Mouse (Mus musculus): ENCODE results near the gene Wbp1.

The Wbp1 gene

DNA sequence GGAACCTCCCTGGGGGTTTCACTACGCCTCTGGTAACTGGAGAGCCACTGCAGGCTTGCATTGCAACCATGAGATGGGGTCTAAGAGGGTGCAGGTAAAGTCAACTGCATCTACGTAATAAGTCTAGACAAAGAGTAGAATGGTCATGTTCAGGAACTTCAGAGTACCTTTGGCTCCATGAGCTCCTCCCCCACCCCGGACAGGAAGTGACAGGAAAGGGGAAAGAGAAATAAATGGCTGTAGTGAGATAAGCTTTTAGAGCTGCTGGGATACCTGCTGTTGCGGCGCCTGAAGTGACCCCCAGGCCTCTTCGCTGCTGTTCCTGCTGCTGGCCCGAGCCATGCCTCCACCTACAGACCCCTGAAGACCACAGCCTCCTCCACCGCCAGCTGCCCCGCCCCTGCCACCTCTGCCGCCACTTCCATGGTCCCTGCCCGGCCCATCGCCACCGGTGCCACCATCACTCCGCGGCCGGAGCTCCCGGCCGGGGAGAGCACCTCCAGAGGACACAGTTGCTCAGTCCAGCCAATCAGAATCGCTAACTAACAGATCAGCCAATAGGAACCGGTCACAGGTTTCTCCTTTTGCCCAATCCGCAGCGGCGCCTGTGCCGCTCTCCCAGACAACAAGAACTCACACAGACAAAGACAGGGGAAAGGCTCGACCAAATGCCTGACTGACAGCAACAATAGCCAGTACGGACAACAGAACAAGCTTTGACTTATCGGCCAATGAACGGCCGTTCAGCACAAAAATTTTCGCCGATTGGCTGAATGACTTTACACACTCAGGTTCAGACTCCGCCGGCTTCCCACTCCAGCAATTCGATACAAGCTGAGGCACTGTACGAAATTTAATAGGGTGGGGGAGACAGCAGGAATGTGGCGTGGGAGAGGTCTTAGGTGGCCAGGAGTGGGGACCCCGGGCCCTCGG is at the start of gene Wbp1:
Gene Wbp1, minus strand, starts transcription at position 630 of the 933 bp plus-strand sequence.
- DNase-seq, result peak; percentile 98

DNA sequence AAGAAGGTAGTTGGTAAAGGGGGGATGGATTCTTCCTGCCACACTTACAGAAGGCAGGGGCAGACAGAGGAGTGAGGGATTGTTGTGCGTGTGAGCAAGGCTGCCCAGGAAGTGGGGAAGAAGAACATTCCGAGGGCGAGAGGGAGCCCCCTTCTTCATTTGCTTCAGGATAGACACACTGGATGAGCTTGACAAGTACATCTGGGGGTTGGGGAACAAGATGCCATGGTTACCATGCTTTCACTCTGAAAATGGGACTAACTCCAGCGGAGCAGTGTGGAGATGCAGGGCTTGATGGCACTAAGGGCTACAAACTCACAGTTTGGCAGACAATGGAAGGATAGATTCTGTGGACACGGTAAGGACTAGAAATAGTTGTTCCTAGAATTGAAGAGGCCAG is 49.7 kb upstream of the Wbp1 start:
- DNase-seq, result no peak

DNA sequence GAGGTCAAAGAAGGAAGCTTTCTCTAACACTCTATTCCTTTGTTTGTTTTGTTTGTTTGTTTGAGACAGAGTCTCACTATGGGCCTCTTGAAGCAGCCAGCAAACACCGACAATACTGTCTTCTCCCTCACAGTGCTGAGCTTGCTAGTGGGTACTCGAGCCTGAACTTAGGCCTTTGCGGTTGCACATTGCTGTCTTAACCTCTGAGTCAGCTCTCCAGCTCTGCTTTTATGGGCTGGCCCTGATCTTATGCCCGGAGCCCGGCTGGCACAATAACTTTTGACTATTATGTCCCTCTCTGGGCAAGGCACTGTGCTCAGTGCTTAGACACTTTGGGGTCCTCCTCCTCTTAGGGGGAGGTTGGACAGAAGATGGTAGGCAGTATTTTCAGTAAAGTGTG is 48.5 kb upstream of the Wbp1 start:
- peak; percentile 35 to 46 for DNase-seq

DNA sequence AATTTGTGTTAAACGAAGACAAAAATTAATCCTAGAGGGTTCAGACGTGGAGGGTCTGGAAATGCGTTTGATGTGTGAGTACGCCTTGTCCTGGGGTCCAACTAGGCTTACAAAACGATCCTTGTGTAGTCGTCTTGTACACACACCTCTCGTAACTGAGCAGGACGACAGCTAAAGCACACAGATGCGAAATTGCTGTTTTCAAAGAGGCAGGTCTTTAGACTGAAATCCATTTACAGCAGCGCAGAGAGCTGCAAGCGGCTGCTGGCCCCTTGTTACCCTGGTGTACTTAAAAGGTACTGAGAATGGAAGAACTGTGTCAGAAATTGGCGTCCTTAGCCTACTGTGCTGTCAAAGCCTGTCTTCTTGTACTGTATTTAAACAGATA is 44.9 kb upstream of the Wbp1 start:
- no peak for DNase-seq

DNA sequence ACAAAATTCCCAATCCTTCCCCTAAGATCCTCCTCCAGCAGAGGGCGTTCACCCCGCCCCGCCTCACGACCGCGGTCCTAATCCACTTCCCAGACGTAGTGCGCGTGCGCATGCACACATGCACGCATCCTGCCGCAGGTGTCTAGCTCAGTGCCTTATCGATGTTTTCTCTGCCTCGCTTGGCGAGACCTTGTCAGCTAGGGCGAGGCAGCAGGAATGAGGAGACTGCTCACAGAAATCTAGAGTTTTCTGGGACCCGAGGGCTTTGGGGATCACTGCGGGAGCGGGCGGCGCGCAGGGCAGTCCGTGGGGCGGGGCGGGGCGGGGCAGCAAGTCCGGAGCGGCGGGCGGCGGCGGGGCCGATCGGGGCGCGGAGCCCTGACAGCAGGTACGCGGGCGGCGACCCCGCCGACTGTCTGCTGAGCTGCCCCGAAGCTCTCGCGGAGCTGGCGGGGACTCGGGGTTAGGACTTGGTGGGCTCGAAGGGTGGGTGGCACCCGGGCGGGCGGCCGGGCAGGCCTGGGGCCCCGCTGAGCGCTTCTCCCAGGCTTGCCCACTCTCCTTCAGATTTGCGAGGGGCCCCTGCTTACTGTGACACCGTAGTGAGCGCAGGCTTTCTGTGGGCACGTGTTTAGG is 44.4 kb upstream of the Wbp1 start, which contains the start of gene Dctn1:
Gene Dctn1, plus strand, starts transcription at position 314 of the 636 bp plus-strand sequence.
- peak; percentile 93 to 95 for DNase-seq

DNA sequence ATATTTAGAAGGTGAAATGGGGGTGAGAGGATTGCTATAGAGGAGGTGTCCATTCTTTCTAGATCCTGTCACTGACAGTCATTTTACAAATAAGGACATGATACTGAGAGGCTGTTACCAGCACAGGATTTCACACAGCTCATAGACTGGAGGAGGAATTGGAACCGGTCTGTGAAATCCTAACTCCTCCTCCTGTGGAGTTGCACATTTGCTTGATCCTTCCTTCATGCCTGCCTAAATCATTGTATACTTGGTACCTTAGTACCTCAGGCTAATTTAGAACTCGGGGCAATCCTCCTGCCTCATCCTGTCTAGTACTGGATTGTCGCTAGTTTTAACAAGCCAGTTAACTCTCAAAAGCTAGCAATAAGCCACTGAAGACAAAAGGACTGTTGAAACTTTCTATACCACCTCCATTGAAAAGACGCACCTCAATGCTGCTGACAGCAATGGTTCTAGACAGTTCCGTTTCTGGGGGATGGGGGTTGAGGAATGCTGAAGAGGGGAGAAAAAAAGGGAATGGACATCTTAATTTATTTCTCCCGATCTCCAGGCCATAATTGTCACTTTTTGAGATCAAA is 43.8 kb upstream of the Wbp1 start:
- no peak for DNase-seq

DNA sequence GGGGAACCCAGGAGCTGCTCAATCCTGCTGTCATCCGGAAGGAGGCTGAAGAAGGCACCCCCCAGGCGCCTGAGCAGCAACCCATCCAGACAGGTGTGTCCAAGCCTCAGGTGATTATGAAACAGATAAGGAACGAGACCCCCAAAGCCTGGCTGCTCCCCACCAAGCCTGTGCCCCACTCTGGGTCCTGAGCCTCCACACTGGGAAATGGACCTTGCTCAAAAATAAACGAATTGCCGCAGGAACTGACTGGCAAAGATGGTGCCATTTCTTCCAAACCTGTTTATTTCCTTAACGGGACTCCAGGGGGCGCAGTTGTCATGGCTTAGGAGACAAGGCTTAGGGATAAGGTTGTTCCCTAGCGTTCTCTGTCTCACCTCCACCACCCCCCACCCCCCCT is 41.3 kb upstream of the Wbp1 start:
- peak; percentile 63 to 70 for DNase-seq

DNA sequence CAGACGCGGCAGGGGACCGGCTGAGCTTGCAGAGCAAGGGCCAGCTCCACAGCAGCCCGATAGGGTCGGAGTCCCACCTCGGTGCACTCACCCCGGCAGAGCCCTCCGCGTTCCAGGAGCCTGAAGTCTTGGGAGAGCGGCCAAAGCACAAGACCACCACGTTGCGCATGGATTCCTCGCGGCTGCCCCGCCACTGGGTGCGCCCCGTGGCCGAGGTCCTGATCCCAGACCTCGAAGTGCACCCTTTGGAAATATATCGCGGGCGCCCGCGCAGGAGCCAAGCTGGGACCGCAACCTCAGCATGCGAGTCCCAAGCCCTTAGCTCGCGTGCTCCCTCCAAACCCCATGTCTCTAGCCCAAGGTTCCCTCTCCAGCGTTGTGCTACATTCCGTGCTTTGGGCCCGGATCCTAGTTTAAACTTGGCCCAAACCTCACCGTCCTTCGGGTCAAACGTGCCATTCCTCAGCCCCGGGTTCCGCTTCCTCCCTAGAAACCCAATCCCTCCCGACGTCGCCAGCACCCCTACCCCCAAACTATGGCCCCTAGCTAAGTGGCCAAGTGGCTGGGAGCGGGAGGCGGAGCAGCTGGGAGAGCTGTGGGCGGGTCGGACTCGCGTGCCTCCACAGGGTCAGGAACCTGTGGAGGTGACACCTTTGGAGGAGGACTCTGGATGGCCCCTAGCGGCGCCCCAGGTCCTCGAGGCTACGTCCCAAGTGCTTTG is 40.7 kb upstream of the Wbp1 start:
- peak; percentile 67 to 68 for DNase-seq

DNA sequence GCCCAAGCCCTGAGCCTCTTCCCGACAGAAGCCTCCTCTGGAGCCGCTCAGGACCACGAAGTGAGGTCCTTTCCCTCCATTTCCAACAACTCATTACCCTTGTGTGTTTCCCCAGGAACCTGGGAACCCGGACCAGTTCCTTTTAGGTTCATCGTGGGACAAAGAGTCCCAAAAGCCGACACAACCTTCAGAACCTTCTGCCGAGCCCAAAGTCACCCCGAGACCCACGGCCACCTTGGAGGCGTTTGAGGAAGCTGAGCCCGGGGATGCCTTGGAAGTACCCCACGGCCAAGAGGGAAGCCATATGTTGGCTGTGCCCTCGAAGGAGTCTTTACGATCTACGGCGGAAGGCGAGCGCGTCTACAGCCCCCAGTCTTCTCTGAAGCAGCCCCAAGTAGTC is 40.1 kb upstream of the Wbp1 start:
- no peak for DNase-seq

DNA sequence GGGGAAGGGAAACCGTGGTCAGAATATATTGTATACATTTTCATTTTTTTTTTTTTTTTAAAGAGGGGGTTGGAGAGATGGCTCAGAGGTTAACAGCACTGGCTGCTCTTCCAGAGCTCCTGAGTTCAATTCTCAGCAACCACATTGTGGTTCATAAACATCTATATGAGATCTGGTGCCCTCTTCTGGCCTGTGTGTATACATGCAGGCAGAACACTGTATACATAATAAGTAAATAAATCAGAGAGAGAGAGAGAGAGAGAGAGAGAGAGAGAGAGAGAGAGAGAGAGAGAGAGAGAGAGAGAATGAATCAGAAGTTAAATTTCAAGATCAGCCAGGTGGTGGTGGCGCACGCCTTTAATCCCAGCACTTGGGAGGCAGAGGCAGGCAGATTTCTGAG is 38.1 kb upstream of the Wbp1 start:
- peak in 1 of 2 experiments; percentile 45 for DNase-seq

DNA sequence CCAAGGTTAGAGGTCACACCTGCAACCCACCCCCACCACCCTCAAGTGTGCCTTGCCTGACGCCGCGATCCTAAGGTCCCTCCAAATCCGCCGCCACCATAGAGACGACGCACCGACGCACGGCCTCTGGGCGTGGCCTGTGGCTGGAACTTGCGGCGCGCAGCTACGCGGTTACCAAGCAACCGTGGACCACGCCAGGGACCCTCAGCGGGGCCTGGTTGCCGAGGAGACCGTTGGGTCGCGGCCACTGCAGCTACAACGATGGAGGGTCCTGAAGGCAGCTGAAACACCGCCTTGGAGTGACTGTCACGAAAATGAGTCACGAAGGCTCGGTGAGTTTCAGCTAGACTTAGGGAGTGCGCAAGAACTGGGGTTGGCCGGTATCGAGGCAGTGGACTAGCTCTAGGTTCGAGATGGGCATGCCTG is 34.9 kb upstream of the Wbp1 start, which contains the start of the genes Wdr54 and 1700003E16Rik:
Gene Wdr54, minus strand, starts transcription at position 139 of the 426 bp plus-strand sequence.
Gene 1700003E16Rik, plus strand, starts transcription at position 146 of the 426 bp plus-strand sequence.
- DNase-seq, result peak; percentile 52 to 71

DNA sequence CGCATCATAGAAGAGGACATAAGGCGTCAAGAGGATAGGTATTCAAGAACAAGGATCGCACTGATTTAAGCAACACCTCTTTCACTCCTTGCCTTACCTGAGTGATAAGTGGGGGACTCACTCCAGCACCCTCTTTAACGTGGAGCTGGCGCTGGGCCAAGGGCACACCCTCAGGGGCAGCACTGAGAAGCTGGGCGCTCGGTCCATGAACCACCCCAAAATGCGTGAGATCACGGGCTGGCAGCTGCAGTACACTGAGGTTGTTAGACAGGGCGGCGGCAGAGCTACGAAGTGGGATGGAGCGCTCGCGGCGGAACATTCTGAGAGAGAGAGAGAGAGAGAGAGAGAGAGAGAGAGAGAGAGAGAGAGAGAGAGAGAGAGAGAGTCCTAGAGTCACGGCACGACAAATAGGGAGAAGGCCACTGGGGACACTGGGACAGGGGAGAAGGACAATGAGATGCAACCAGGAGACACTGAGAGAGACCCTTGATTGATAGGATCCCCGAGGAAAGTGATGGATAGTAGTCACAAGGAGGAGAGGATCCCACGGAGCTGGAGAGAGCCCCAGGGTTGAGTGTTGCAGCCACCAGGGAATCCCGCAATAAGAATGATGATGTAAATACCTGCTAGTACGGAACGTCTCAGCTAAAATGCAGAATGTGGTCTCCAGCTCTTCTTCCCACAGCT is 34.3 kb upstream of the Wbp1 start:
- DNase-seq, result no peak

DNA sequence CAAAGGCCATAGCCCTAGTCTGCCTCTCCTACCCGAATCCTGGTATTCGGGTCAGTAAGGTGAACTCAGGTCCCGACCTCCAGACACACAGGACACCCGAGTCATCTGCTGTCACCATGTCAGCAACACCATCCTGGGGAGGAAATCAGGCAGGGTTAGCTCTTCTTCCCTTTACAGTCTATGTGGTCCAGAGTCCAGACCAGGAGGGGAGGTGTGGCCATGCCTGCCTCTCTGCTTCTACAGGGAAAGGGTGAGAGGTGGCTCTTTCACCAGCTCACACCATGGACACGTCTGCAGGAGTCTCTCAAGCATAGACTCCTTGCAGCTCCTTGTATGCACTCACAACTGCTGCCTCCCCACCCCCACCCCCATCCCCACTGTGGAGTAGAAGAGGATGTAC is 32.1 kb upstream of the Wbp1 start:
- no peak for DNase-seq

DNA sequence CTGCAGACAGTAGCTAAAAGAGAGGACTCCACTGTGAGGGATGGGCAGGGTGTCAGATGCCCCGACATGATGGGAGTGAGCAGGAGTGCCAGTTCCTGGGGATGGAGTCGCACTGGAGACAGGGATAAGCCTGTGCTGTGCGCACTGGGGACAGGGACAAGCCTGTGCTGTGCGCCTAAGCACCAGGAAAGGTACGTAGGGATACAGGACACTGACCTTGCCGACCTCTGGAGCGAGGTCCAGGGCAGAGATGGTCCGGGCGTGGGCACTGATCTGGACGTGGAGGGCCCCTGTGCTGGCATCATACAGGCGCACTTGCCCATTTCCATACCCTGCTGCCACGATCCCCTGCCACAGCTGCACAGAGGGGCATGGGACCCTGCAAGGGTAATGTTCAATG is 31.7 kb upstream of the Wbp1 start:
- no peak for DNase-seq

DNA sequence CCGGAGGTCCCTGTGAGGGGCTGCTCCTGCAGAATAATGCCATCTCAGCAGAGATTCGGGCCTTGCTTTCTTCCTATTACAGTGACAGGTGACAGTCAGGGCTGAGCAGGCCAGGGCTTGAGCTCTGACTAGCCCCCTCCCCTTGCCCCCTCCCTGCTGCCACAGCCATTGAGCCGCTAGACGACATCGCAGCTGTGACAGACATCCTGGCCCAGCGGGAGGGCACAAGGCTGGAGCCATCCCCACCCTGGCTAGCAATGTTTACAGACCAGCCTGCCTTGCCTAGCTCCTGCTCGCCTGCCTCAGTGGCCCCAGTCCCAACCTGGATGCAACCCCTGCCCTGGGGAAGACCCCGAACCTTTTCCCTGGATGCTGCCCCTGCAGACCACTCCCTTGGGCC is 30.4 kb upstream of the Wbp1 start:
- no peak for DNase-seq

DNA sequence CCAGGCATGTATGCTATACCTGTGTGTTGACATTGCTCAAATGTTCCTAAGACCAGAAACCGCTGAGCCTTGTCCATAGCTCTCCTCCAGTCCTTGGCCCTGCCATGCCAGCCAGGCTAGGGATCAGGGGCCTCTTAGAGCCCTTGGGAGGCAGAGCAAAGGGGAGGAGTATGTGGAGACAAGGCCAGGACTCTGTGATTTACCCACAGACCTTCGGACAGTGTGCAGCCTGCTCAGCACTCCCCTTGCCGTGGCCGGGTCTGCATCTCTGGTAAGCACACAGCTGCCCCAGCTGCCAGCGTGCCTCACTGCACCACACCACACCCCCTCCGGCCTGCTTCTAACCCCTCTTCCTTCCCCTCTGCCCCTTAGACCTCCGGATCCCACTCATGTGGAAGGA is 25.9 kb upstream of the Wbp1 start:
- DNase-seq, result no peak

DNA sequence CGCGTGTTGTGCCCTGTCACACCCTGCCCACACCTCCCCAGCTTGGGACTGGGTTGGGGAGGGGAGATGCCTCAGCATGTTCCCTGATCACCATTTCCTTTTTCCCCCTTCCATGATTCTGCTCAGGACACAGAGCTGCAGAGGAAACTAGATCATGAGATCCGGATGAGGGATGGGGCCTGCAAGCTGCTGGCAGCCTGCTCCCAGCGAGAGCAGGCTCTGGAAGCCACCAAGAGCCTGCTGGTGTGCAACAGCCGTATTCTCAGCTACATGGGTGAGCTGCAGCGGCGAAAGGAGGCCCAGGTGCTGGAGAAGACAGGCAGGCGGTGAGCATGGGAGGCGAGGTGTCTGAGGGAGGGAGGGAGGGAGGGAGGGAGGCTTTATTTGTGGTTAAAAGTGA is 24.4 kb upstream of the Wbp1 start:
- no peak for DNase-seq

DNA sequence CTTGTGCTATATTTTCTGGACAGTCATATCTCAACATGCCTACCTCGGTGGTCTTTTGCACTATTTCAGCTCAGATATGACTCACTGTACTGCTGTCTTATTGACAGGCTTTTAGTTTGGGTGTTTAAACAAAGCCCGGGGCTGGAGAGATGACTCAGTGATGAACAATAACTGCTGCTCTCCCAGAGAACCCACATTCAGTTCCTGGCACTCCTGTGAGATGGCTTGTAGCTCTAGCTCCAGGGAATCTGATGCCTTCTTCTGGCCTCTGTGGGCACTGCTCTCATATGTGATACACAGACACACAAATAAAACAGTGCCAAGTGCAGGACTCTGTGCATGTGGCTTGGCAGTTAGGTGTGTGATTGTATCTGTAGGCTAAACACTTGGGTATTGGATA is 23.9 kb upstream of the Wbp1 start:
- DNase-seq, result no peak

DNA sequence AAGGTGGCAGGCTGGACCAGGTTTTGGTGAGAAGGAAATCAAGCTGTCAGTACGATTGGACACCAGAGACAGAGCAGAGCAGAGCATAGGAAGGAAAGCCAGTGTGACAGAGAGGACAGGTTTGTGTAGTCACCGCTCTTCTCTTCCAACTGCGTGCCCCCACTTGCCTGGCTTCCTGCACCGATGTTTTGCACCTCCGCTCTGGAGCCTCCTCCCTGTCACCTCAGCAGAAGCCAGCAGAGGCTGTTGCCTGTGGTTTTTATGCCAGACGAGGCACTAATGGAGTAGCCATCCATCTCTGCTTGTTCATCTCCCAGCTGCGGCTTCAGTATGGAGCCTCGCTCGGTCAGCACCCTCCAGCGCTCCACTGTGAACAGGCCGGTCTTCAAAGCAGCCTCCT is 21.5 kb upstream of the Wbp1 start:
- no peak for DNase-seq

DNA sequence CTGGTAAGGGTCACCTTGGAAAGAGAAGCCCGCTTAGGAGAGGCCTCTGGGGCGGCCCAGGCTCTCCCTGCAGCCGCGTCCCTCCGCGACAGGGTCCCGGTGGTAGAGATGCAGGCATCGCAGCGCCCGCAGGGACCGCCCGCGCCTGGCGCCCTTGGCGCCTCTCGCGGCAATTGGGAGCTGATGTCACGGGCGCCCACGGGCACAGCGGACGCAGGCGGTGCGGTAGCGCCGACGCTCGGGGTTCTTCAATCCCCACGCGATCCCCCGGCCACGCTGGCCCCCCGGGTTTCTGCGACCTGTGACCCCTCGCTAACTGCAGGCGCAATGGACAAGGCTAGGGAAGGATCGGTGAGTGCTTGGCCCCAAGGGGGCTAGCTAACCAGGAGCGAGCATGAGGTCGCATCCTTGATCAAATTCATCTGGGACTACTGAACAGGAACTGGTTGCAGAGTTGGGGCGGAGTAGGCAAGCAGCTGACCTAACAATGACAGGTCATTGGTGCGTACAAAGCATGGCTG is 20.9 kb upstream of the Wbp1 start:
- DNase-seq, result no peak

DNA sequence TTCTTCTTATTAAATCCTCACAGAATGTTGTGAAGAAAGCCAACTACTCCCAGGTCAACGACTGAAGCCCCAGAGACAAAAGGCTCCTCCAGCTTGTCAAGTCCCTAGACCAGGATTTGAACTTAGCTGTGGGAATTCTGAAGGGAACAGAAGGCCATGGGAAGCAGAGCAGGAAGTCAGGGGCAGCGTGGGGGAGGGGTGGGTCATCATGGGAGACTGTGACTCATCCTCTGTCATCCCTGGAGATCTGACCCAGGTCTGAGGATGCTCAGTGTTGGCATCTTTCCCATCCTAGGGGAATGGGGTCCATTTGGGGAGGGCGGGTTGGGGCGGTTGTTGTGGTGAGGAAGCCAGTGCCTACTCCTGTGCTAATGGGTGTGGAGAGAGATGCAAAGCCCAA is 20.3 kb upstream of the Wbp1 start:
- no peak for DNase-seq

DNA sequence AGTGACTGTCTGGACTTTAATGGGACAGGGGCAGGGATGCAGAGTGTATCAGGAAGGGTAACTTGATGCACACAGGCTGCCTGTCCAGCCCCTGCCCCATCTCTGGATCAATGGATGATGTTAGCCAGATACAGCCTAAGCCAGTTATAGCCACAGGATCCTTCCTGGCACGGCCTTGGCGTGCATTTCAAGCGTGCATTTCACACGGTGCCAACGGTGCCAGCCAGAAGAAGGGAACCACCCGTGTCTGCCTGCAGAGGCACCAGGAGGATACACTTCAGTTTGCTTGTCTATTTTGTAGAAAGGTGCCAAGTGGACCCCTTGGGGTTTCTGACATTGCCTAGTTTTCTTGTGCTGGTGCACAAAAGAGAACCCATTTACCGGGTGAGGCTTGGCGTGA is 18.7 kb upstream of the Wbp1 start:
- no peak for DNase-seq

Data from lung, adult 18-20 months (tissue).